11 mouse cellular contexts compared by ENCODE assay signal in the genomic region with DNA sequence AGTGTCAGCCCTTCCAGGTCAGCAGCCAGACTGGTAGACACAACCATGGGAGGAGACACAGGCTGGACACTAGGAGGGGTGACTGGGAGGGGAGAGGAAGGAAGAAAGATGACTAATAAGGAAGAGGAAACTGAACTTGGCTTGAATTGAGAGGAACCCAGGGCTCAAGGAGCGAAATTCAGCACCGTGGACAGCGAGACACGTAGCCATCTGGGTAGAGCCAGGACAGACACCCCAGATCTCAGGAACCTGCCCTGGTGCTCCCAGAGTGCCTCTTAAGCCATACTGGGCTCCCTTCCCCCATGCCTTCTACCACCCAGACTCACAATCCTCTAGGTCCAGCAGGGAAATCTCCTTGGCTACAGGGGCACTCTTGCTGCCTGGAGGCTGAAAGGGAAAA. TPM values are rescaled to one million over a fixed set of nuclear protein-coding genes. Genes with fewer than 3 reads are reported as not detected.
DNase-seq lines count a peak whose midpoint lies in the region; ATAC-seq and TF ChIP-seq lines count a peak whose summit lies in the region.
"Had no signal": no experiment of that assay in that cellular context is flagged by ENCODE, and none has a peak within 500 bp of the region (broad histone marks: within the 10 kb centered on the region; RNA-seq: fewer than 3 reads in every experiment).

No protein-coding gene starts in this region.

- no peaks in the 10 kb centered on the region for H3K4me1 ChIP-seq in forebrain, embryonic 11.5 days (replicated peaks; ENCODE audit: control insufficient read depth, insufficient read depth, low read length)
- H3K4me1 ChIP-seq in forebrain, embryonic 15.5 days, result no peaks in the 10 kb centered on the region
- no peaks in the 10 kb centered on the region for H3K4me1 ChIP-seq in midbrain, embryonic 10.5 days
- H3K4me1 ChIP-seq in midbrain, embryonic 15.5 days, result no peaks in the 10 kb centered on the region
- H3K4me1 ChIP-seq: liver, embryonic 15.5 days had no signal

- H3K4me3 ChIP-seq in forebrain, embryonic 11.5 days (ENCODE audit: low read depth, low read length), result no peak overlapping the region
- H3K4me3 ChIP-seq in forebrain, embryonic 15.5 days, result no peak overlapping the region
- no peak overlapping the region for H3K4me3 ChIP-seq in midbrain, embryonic 10.5 days
- no peak overlapping the region for H3K4me3 ChIP-seq in midbrain, embryonic 15.5 days
- no peak overlapping the region for H3K4me3 ChIP-seq in myocyte
- H3K4me3 ChIP-seq: liver, embryonic 15.5 days had no signal

- H3K27ac ChIP-seq in forebrain, embryonic 11.5 days (ENCODE audit: low read depth, low read length), result no peak overlapping the region
- H3K27ac ChIP-seq in forebrain, embryonic 15.5 days (replicated peaks), result no peak overlapping the region
- no peak overlapping the region for H3K27ac ChIP-seq in midbrain, embryonic 10.5 days (replicated peaks)
- no peak overlapping the region for H3K27ac ChIP-seq in midbrain, embryonic 15.5 days
- H3K27ac ChIP-seq: liver, embryonic 15.5 days had no signal

- no peak overlapping the region for H3K4me2 ChIP-seq in forebrain, embryonic 11.5 days (ENCODE audit: low read depth, low read length, severe bottlenecking)
- no peak overlapping the region for H3K4me2 ChIP-seq in forebrain, embryonic 15.5 days (replicated peaks)
- H3K4me2 ChIP-seq in midbrain, embryonic 15.5 days, result no peak overlapping the region
- no peak overlapping the region for H3K4me2 ChIP-seq in myocyte (ENCODE audit: low read depth)
- H3K4me2 ChIP-seq: liver, embryonic 15.5 days had no signal

- no peak for TF ChIP-seq POLR2A in myocyte (IDR thresholded peaks at IDR 0.05; ENCODE audit: insufficient read length, low read depth)

- no peak overlapping the region for H3ac ChIP-seq in myocyte (ENCODE audit: control insufficient read depth, insufficient read length)

- no peak for ATAC-seq in forebrain, embryonic 11.5 days (replicated peaks; ENCODE audit: low FRiP score)
- ATAC-seq in forebrain, embryonic 15.5 days (replicated peaks), result no peak
- ATAC-seq in midbrain, embryonic 15.5 days (replicated peaks), result no peak
- peak; percentile 82 for ATAC-seq in common myeloid progenitor, adult 5-6 weeks (replicated peaks; ENCODE audit: low read depth, poor library complexity, severe bottlenecking)
- no peak for ATAC-seq in monocyte, adult 5-6 weeks (replicated peaks; ENCODE audit: insufficient number of reproducible peaks, low FRiP score, low TSS enrichment, poor library complexity, severe bottlenecking)

- 2% methylated on average over 4 of the region's 4 CpGs for WGBS in forebrain, embryonic 11.5 days
- 4% methylated on average over 4 of the region's 4 CpGs for WGBS in forebrain, embryonic 15.5 days
- WGBS in midbrain, embryonic 10.5 days, result 5% methylated on average over 4 of the region's 4 CpGs
- WGBS in midbrain, embryonic 15.5 days, result 7% methylated on average over 4 of the region's 4 CpGs

- H3K79me2 ChIP-seq in myocyte (ENCODE audit: control insufficient read depth, insufficient read depth), result no peaks in the 10 kb centered on the region

- H3K27me3 ChIP-seq in forebrain, embryonic 11.5 days (ENCODE audit: control insufficient read depth, insufficient read depth, low read length), result no peaks in the 10 kb centered on the region
- no peaks in the 10 kb centered on the region for H3K27me3 ChIP-seq in forebrain, embryonic 15.5 days
- peaks cover 32% of the 10 kb centered on the region for H3K27me3 ChIP-seq in midbrain, embryonic 10.5 days (ENCODE audit: low read depth, poor library complexity, severe bottlenecking)
- no peaks in the 10 kb centered on the region for H3K27me3 ChIP-seq in midbrain, embryonic 15.5 days (replicated peaks)
- H3K27me3 ChIP-seq in myocyte (ENCODE audit: control insufficient read depth, insufficient read depth, insufficient read length), result peaks cover 21% of the 10 kb centered on the region

- peak; percentile 69 for DNase-seq in forebrain, embryonic 11.5 days (ENCODE audit: low spot score)
- peak; percentile 36 for DNase-seq in midbrain, embryonic 10.5 days (ENCODE audit: low spot score)
- no peak for DNase-seq in urinary bladder, postnatal 14 days (ENCODE audit: low spot score)
- DNase-seq: cerebellum, postnatal 36 days had no signal

- H3K9me3 ChIP-seq in forebrain, embryonic 11.5 days (ENCODE audit: control insufficient read depth, low read length), result no peaks in the 10 kb centered on the region
- H3K9me3 ChIP-seq in forebrain, embryonic 15.5 days, result no peaks in the 10 kb centered on the region
- no peaks in the 10 kb centered on the region for H3K9me3 ChIP-seq in midbrain, embryonic 10.5 days (replicated peaks)
- H3K9me3 ChIP-seq in midbrain, embryonic 15.5 days, result no peaks in the 10 kb centered on the region
- H3K9me3 ChIP-seq: liver, embryonic 15.5 days had no signal

- H3K36me3 ChIP-seq in forebrain, embryonic 11.5 days (ENCODE audit: control insufficient read depth, insufficient read depth, low read length), result no peaks in the 10 kb centered on the region
- H3K36me3 ChIP-seq in forebrain, embryonic 15.5 days, result peaks cover 39% of the 10 kb centered on the region
- H3K36me3 ChIP-seq in midbrain, embryonic 10.5 days, result no peaks in the 10 kb centered on the region
- peaks cover 53% of the 10 kb centered on the region for H3K36me3 ChIP-seq in midbrain, embryonic 15.5 days (replicated peaks)
- no peaks in the 10 kb centered on the region for H3K36me3 ChIP-seq in myocyte (ENCODE audit: control insufficient read depth, insufficient read depth)
- H3K36me3 ChIP-seq: liver, embryonic 15.5 days had no signal

- no peak overlapping the region for H3K9ac ChIP-seq in forebrain, embryonic 11.5 days (ENCODE audit: low read length)
- no peak overlapping the region for H3K9ac ChIP-seq in forebrain, embryonic 15.5 days (replicated peaks)
- no peak overlapping the region for H3K9ac ChIP-seq in midbrain, embryonic 15.5 days
- H3K9ac ChIP-seq: liver, embryonic 15.5 days had no signal

TF ChIP-seq in myocyte, 11 proteins besides CTCF, POLR2A, EP300 and RAD21:
- TF ChIP-seq TCF12 (IDR thresholded peaks at IDR 0.05; ENCODE audit: insufficient read depth, poor library complexity, severe bottlenecking), result no peak
- no peak for TF ChIP-seq TCF3 (IDR thresholded peaks at IDR 0.05; ENCODE audit: insufficient read length, low read depth)
- TF ChIP-seq REST (IDR thresholded peaks at IDR 0.05; ENCODE audit: insufficient read depth, insufficient read length), result peak; percentile 93

RNA-seq across cellular contexts. Expression of a gene that starts 8.9 kb away (rescaled TPM):
- polyA plus RNA-seq in forebrain, embryonic 11.5 days (2014; fragmentation: Nextera tagmentation; extraction: Ambion mirVana), result 1.1 and 2.4 TPM in 2 replicates
- 2.0 and 2.1 TPM in 2 replicates for polyA plus RNA-seq in forebrain, embryonic 15.5 days (2015; fragmentation: Nextera tagmentation; extraction: Ambion mirVana)
- 0.96 and 1.6 TPM in 2 replicates for polyA plus RNA-seq in midbrain, embryonic 10.5 days (2016; fragmentation: Nextera tagmentation; extraction: Ambion mirVana)
- 4.0 and 5.1 TPM in 2 replicates for polyA plus RNA-seq in midbrain, embryonic 15.5 days (2015; fragmentation: Nextera tagmentation; extraction: Ambion mirVana)
- not detected in 2 replicates for total RNA-seq in common myeloid progenitor, adult 5-6 weeks (2017)
- polyA plus RNA-seq in myocyte (2012; fragmentation: generic; extraction: Trizol), result 1.3 TPM
- 0.10 TPM in 1 of 3 replicates, not detected in the others for total RNA-seq in monocyte, adult 5-6 weeks (2017)

RNA-seq across cellular contexts. Expression of a gene that starts 29.6 kb away (rescaled TPM):
- polyA plus RNA-seq in forebrain, embryonic 11.5 days (2014; fragmentation: Nextera tagmentation; extraction: Ambion mirVana), result 26.1 and 27.3 TPM in 2 replicates
- 119 and 120 TPM in 2 replicates for polyA plus RNA-seq in forebrain, embryonic 15.5 days (2015; fragmentation: Nextera tagmentation; extraction: Ambion mirVana)
- 19.1 and 36.0 TPM in 2 replicates for polyA plus RNA-seq in midbrain, embryonic 10.5 days (2016; fragmentation: Nextera tagmentation; extraction: Ambion mirVana)
- polyA plus RNA-seq in midbrain, embryonic 15.5 days (2015; fragmentation: Nextera tagmentation; extraction: Ambion mirVana), result 155 and 162 TPM in 2 replicates
- 1.6 TPM in 1 of 2 replicates, not detected in the other for total RNA-seq in common myeloid progenitor, adult 5-6 weeks (2017)
- not detected for polyA plus RNA-seq in myocyte (2012; fragmentation: generic; extraction: Trizol)
- not detected in 3 replicates for total RNA-seq in monocyte, adult 5-6 weeks (2017)

RNA-seq across cellular contexts. Expression of a gene that starts 34.0 kb away (rescaled TPM):
- polyA plus RNA-seq in forebrain, embryonic 11.5 days (2014; fragmentation: Nextera tagmentation; extraction: Ambion mirVana), result not detected in 2 replicates
- polyA plus RNA-seq in forebrain, embryonic 15.5 days (2015; fragmentation: Nextera tagmentation; extraction: Ambion mirVana), result not detected in 2 replicates
- not detected in 2 replicates for polyA plus RNA-seq in midbrain, embryonic 10.5 days (2016; fragmentation: Nextera tagmentation; extraction: Ambion mirVana)
- polyA plus RNA-seq in midbrain, embryonic 15.5 days (2015; fragmentation: Nextera tagmentation; extraction: Ambion mirVana), result not detected in 2 replicates
- total RNA-seq in common myeloid progenitor, adult 5-6 weeks (2017), result not detected in 2 replicates
- polyA plus RNA-seq in myocyte (2012; fragmentation: generic; extraction: Trizol), result not detected
- not detected in 3 replicates for total RNA-seq in monocyte, adult 5-6 weeks (2017)
- polyA plus RNA-seq: heart, embryonic 16.5 days; liver, embryonic 15.5 days had no signal

Comparison
In these comparisons a context has a peak if more than half of its experiments do, and no peak if none do; other contexts are left out.
1. RNA of a gene that starts 29.6 kb away (polyA plus RNA-seq): 155 to 162 TPM in midbrain, embryonic 15.5 days, 119 to 120 TPM in forebrain, embryonic 15.5 days, 26.1 to 27.3 TPM in forebrain, embryonic 11.5 days and 19.1 to 36.0 TPM in midbrain, embryonic 10.5 days; not detected in myocyte (single experiment); every median in the first group is over 10 times any median in the second.